Mouse (Mus musculus): ENCODE data around the gene Fgfr2. TPM values are rescaled to one million over a fixed set of nuclear protein-coding genes. Genes with fewer than 3 reads are reported as not detected.

Gene Fgfr2
- total RNA-seq, 2 experiments from 2014 or later, result 28.8 to 29.4 TPM

DNA sequence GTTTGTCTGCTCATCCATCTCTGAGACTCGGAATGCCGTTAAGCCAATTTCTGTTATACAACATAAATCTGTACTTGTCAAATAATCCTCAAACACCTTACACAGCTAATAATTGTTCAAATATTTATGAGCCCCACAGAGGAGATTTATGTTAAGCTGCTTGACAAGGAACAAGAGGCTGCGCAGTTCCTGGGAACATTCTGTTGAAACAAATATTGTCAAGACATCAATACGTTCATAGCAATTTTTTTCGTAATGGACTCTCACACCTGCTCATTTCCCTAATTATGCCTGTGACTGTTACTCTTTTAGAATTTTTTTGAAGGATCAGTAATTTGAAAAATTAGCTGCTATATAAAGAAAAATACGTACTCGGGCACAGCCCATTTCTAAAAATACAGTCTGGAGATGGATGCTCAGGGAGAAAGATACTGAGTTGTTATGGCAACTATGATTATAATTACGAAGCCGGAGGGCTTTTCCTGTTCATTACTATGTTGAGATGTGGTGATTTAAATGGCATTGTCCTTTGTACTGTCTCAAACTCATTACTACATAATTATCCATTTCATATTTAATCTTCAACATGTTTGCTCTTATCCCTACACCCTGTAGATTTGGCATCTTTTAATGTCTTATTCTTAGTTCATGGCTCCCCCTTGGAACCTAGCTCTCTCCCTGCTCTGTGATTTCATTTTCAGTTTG lies 964.7 kb downstream of the Fgfr2 start:
- intact Hi-C loops (cut with DNase I), result loop anchor here (5.0 kb wide), 1 partner anchor 191 kb away; the partner anchor contains the start of gene Gpr26
- DNase-seq (ENCODE audit: extremely low spot score in 1 of 2, low spot score in 2 of 2), result peak in 1 of 2 experiments; percentile 48

DNA sequence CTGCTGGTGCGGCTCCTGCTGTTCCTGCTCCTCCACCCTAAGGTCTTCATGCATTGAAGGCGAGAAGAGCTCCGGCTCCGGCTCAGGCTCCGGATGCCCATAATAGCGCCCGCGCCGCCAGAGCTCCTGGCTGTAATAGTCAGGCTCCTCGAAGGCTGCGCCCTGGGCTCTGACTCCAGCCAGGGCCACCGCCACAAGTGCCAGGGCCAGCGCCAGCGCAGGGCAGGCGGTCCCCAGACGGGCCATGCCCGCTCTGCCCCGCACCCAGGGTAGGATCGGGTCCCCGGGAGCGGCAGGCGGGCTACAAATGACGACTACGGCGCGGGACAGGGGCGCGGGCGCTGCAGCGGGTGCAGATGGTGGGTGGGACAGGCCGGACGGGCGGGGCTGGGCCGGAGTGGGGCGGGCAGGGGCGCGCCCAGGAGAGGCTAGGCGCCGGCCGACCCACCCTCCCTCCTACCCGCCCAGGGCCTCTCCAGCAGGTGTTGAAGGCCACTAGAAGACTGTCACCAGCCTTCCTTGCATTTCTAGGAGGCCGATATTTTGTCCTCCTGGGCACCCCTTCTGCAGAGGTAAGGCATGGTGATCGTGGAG lies 968.7 kb downstream of the Fgfr2 start, which contains the start of gene Cpxm2:
Gene Cpxm2, minus strand, starts transcription at position 372 of the 594 bp plus-strand sequence.
- DNase-seq (ENCODE audit: extremely low spot score in 1 of 2, low spot score in 2 of 2), result peak in 1 of 2 experiments; percentile 34
- intact Hi-C loops (cut with DNase I), result no loop called here

DNA sequence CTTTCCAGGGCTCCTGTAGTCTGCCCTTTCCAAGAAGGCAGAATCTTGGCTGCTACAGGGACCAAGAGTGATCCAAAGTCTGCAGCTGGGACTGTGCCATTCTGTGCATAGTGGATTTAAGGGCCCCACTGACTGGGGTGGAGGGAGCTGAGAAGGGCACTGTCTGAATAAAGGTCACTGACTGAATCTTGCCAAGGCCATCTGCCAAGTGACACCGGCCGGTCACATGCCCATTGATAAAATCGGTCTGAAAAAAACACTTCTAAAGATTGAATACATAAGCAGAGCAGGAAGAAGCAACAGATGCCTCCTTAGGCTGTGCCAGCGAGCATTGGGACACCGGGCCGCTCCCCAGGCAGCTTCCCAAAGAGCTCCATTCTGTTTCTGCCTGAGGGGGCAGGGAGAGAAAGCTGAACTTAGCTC lies 969.4 kb downstream of the Fgfr2 start:
- intact Hi-C loops (cut with DNase I), result no loop called here
- DNase-seq (ENCODE audit: extremely low spot score in 1 of 2, low spot score in 2 of 2), result peak; percentile 44 to 55

DNA sequence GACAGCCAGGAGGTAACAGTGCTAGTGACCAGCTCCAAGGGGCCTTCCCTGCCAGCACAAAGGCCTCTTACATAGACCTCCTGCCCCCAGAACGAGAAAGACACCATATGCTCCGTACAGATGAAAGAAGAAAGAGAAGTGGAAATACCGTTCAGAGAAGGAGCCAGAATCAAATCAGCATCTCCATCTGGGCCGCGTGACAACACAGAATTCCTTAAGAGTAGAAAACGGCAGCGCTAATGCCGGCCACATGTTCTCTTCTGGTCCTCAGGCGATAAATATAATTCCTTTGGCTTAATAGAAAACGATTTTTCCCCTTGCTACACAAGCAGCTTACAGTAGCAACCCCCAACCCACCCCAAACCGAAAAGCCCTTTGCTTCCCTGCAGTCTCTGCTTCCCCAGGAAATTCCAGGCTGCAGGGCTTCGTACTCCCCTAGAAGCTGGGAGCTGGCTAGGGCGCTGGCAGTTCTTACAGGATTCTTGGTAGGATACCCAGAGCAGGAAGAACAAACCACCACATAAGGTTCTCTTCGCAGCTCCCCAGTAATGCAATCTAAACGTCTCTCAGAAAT lies 977.8 kb downstream of the Fgfr2 start:
- intact Hi-C loops (cut with DNase I), result no loop called here
- DNase-seq (ENCODE audit: extremely low spot score in 1 of 2, low spot score in 2 of 2), result no peak

DNA sequence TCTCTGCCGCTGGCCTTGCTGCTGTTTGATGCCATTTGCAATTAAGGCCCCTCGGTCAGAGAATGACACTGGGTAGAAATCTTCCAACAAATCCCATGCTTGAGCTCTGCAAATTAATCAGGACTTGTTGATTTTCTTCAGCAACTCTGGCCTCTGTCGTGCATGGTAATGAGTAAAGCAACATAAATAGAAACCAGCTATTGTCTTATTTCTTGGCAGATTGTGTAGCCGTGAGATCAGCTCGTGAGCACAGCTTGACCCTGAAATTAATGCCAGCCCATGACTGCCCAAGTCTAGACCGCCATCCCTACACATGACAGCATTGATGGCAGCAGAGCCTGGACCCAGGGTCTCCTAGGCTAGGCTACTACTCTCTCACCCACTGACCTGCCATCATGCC lies 994.5 kb downstream of the Fgfr2 start:
- no peak for DNase-seq (ENCODE audit: extremely low spot score in 1 of 2, low spot score in 2 of 2)
- intact Hi-C loops (cut with DNase I), result no loop called here

DNA sequence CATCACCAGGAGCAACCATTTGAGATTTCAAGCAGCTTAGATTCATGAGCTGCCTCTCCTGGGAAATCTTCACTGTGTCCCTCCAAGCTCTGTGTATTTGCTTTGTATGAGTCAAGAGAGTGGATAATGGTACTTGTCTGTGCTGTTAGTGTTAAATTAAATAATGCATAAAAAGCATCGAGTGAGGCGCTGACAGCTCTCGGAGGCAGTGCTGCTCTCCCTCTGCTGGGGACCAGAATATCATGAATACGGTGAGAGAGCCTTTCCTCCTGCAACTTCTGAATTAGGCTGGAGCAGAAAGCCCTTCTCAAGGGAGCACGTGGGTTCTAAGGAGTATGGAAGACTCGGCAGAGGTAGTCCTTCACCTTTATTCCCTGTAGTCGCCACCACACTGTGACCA lies 998.2 kb downstream of the Fgfr2 start:
- intact Hi-C loops (cut with DNase I), result no loop called here
- DNase-seq (ENCODE audit: extremely low spot score in 1 of 2, low spot score in 2 of 2), result no peak

DNA sequence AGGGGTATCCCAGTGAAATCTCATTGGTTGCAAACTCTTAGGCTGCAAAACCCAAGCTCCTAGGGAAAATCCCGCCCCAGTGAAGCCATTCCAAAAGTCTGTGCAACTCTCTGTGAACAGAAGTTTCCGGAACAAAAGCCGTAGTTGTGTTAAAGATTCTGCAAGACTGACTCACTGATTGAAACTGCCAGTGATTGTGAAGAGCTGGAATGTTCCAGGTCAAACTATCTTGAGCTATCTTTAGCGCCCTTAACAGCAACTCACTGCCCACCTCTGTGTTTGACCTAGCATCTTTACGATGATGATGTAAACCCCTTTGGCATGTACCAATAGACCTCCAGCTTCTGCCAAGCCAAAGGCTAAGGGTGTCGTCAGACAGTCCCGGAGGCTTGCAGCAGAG lies 999.9 kb downstream of the Fgfr2 start:
- intact Hi-C loops (cut with DNase I), result no loop called here
- no peak for DNase-seq (ENCODE audit: extremely low spot score in 1 of 2, low spot score in 2 of 2)

DNA sequence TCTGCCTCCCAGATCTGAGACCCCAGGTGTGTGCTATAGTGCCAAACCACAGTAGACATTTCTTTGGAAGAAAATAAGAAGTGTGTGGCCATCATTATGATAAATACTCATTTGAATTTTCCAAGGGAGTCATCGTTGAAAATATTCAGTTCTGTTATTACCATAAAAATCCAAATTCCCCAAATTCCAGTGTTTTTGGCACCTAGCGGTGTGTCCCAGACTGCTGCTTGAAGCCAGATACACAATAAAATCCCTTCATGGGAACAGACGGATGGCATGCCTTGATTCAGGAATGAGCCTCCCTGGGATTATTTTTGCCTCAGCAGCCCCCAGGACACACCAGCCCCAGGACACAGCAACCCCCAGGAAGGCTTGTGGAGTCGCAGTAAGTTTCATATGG lies 1003.3 kb downstream of the Fgfr2 start:
- intact Hi-C loops (cut with DNase I), result no loop called here
- no peak for DNase-seq (ENCODE audit: extremely low spot score in 1 of 2, low spot score in 2 of 2)

DNA sequence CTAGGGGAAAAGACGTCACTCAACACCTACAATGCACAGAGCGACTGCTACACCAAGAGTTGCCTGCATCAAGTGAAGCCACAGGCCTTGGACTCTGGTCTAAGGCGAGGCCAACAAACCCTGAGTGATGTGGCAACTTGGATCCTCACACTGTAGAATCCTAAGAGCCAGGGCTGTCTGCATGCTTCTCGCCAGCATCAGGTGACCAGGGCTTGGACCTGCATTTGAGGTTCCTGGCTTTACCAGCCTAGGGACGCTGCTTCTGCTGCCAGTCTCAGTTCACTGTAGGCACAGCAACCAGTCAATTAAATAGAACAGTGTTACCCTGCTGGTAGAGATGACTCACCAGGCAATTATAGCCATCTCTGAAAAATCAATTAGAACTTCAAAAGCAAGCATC lies 1011.4 kb downstream of the Fgfr2 start:
- intact Hi-C loops (cut with DNase I), result no loop called here
- no peak for DNase-seq (ENCODE audit: extremely low spot score in 1 of 2, low spot score in 2 of 2)

DNA sequence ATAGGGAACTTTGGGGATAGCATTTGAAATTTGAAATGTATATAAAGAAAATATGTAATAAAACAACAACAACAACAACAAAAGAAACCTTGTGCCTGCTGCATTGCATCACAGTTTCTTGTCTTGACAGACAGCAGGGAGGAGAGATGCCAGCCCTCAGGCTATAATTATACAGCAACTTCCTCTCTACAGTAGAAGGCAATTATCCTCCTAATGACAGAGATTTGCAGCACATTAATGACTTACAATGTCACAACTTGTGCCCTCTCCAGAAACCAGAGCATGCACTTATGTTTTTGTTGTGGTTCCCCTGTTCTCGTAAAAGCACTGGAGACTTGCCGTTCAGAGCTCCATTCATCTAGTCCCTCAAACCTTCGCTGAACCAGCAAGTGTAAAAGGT lies 1012.8 kb downstream of the Fgfr2 start:
- intact Hi-C loops (cut with DNase I), result no loop called here
- DNase-seq (ENCODE audit: extremely low spot score in 1 of 2, low spot score in 2 of 2), result no peak

DNA sequence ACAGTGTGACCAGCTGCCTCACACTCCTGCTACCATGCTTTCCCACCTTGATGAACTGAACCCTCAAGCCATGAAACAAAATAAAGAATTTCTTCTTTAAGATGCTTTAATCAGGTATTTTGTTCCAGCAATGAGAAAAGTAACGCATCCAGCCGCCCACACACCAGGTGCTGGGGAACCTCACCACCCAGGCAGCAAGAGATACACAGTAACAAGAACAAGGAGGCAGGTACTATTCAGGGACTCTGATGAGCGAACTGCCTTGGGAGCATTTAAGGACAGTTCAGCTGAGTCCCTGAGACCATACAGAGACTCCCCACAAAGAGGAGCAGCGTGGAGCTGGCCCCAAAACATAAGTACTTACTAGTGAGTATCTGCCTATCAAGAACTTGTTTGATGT lies 1016.3 kb downstream of the Fgfr2 start:
- intact Hi-C loops (cut with DNase I), result no loop called here
- DNase-seq (ENCODE audit: extremely low spot score in 1 of 2, low spot score in 2 of 2), result peak in 1 of 2 experiments; percentile 11

DNA sequence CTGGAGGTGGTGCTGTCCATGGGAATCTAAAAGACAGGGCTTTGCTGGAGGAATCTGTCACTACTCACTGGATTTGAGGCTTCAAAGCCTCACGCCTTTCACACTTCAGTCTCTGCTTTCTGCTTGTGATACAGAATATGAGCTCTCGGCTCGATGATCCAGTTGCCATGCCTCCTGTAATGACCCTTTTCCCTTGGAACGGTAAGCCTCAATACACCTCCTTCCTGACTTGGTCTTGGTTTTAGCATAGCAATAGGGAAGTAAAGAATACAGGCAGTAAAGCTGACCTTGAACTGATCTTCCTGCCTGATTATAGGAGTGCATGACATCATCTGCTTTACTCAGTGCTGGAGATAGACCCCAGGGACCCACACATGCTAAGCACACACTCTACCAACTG lies 1017.8 kb downstream of the Fgfr2 start:
- intact Hi-C loops (cut with DNase I), result no loop called here
- DNase-seq (ENCODE audit: extremely low spot score in 1 of 2, low spot score in 2 of 2), result no peak

DNA sequence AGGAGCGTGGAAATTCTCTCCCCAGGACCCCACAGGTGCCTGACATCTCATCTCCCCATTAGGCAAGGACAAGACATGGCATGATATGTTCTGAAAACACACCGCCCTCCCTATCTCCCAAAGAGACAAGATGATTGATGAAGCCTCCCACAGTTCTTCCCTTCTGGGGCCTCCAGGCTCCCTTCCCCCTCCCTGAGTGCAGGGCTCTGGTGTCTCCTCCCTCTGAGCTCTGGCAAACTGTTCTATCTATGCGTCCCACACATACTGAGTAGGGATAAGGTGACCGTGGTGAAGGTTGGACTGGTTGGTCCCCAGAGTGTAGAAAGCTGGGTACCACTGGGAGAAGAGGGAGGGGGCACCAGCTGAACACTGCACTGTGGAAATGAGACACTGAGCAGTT lies 1024.7 kb downstream of the Fgfr2 start:
- intact Hi-C loops (cut with DNase I), result no loop called here
- DNase-seq (ENCODE audit: extremely low spot score in 1 of 2, low spot score in 2 of 2), result no peak

DNA sequence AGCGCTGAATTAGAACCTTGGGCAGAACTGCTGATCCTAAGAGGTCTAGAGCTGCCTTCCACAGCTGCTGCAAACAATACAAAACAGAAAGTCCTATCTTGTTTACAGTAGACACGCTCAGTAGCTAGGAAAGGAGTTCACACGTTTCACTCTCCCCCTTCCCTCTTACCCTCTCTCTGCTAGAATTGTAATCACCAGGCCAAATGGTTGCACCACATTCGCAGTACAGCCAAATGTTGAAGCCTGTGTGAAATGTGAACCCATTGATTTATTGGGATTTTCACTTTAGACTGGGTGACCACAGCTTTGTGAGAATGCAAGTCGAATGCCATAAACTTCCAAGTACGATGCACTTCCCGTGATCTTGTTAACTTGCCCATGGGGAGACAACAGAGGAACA lies 1028.5 kb downstream of the Fgfr2 start:
- no peak for DNase-seq (ENCODE audit: extremely low spot score in 1 of 2, low spot score in 2 of 2)
- intact Hi-C loops (cut with DNase I), result no loop called here

DNA sequence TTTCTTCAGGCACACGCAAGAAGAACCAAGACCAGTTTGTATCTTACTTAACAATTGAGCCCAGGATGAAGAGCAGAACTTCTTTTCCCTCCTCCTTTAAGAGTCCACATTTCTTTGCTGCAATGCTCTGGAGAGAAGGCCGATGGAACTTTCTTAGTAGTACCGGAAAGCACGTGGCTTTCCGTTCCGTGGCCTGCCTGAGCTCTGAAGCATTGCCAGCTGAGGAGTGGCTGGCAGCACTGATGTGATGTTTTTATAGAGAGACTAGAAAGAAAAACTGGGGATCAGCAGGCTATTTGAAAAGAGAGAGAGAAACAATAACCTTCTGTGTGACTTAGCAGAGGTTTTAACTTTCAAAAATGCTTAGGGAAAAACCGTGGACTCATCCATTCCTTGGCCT lies 1031.6 kb downstream of the Fgfr2 start:
- DNase-seq (ENCODE audit: extremely low spot score in 1 of 2, low spot score in 2 of 2), result no peak
- intact Hi-C loops (cut with DNase I), result no loop called here

DNA sequence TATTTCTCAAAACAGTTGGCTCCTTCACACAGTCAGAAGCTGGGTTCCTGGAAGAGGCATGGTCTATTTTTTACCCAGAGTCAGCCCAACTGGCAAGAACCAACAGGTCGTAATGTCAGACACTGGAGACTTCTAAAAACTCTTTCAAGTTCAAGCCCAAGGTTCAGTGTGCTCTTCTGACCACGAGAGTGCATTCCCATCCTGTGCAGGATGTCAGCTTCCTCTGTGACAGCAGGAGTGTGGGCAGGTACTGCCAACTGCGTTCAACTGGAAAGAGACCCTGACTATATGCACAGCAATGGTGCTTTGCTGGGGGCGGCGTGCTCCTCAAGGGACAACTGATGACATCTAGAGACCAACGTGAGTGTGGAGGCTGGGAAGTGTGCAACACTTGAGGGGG lies 1034.5 kb downstream of the Fgfr2 start:
- DNase-seq (ENCODE audit: extremely low spot score in 1 of 2, low spot score in 2 of 2), result no peak

DNA sequence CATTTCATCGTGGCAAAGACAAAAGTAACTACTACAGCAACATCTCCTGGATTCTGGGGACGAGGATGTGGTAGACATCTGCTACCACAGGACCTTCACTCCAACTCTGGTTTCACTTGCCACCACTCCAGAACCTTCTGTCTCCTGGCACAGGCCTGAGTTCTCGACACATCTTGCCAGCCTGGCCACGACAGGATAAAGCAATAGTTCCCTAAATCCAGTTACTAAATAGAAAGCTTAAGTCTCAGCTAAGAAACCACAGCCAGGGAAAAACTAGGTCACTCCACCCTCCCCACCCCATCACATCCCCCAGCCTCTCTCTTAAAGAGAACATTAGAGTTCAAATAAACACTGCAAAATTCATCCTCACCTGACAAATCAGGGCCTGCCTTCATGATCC lies 1035.0 kb downstream of the Fgfr2 start:
- no peak for DNase-seq (ENCODE audit: extremely low spot score in 1 of 2, low spot score in 2 of 2)
- intact Hi-C loops (cut with DNase I), result no loop called here

More for the DNA sequence above, 1034.5 kb downstream of the Fgfr2 start:
- intact Hi-C loops (cut with DNase I), result no loop called here

DNA sequence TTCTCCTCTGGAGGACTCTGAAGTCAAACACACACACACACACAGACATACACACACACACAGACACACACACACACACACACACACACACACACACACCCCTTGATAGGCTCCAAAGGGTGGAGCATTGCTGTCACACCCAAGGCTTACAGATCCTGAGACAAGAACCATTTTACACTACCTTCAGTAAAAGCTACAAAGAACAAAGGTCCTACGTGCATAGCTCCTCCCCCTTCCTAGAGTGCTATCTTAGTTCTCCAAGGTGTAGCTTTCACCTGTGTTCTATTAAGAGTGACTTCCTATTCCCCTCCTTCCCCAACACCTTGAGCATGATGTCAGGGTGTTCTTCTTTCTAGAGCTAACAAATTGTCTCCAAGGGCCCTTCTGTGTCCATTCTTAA lies 1047.3 kb downstream of the Fgfr2 start:
- DNase-seq (ENCODE audit: extremely low spot score in 1 of 2, low spot score in 2 of 2), result no peak
- intact Hi-C loops (cut with DNase I), result no loop called here

DNA sequence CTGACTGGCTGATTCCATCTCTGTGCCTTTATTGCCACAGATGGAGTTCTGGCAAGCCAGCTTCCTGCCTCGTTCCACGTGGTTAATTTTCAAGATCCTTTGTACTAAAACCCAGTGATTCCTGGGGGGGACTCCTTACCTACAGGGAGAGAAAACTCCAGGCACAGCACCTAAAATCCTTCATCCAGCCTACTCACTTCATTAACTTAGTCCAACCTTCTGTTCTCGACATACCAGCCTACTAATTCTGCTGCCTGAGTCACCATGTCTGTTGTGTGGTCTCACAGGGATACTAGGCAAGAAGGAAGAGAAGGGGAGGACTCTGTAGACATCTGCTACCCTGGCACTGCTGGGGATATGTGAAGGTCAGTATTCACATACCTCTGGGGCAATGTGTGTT lies 1048.6 kb downstream of the Fgfr2 start:
- intact Hi-C loops (cut with DNase I), result no loop called here
- DNase-seq (ENCODE audit: extremely low spot score in 1 of 2, low spot score in 2 of 2), result no peak

DNA sequence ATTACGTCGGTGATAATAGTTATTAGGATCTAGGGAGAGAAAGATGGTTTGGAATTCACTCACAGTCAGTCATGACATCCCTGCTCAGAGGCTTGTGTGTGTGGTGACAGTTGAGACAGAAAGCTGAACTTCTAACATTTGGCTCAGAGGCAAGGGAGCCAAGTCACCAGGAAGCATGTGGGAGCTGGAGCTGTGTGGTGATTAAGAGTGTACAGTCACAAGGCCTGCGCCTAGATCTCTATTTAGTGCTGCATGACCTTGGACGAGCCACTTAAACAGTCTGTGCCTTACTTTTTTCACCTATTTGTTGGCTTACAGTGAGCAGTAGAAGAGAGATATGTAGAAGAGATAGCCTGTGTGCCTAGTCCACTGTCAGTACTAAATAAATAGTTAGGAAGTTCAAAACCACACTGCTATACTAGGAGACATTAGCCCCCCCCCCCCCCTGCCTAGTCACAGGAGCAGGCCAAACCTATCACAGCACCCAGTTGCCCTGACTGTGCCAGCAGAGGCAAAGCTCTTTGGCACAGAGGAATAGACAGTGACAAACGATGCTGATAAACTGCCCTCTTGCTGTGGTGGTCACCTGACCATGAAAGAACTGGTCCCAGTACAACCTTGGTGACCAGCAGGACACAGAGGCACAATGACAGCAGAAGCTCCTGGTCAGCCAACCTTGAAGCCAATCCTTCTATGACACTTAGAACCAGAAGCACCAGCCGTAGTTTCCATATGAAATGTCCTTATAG lies 1052.1 kb downstream of the Fgfr2 start:
- intact Hi-C loops (cut with DNase I), result no loop called here
- DNase-seq (ENCODE audit: extremely low spot score in 1 of 2, low spot score in 2 of 2), result no peak
